Mouse (Mus musculus) embryo, embryonic 10.5 days (tissue): ENCODE results near the gene Gsdmc3.
"Not testable (repeated sequence)": the region's sequence is repeated elsewhere in the genome, so short reads cannot be mapped to it uniquely, and the experiment has no call there.

Experiments used
- DNase-seq: peaks from one replicate; pipeline ENCODE4 v3.0.0-alpha.2; 2015; ENCODE audit warnings: low spot score

The Gsdmc3 gene

DNA sequence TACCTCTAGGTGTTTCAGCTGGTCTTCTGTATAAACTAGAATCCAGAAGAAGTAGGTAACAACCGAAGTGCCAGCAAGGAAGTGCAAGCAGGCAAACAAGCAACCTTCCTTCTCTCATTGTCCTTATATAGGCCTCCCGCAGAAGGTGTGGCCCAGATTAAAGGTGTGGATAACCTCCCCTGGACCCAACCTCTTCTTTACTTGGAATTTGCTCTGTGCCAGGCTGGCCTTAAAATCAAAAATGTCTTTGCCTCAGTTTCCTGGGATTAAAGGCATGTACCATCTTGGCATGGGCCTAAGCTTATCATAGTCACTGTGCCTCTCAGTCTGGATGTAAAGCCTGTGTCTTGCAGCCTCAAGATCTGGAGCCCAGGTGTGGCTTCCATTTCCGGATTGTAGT lies at the start of gene Gsdmc3:
Gsdmc3 (minus strand) TSS at position 101 of the 400 bp plus-strand sequence.
- not testable (repeated sequence) for DNase-seq

- no peak for DNase-seq
These were observed 47.8 kb upstream of the Gsdmc3 start for GRCm38 (mm10) chr15:63926201-63926600.

DNA sequence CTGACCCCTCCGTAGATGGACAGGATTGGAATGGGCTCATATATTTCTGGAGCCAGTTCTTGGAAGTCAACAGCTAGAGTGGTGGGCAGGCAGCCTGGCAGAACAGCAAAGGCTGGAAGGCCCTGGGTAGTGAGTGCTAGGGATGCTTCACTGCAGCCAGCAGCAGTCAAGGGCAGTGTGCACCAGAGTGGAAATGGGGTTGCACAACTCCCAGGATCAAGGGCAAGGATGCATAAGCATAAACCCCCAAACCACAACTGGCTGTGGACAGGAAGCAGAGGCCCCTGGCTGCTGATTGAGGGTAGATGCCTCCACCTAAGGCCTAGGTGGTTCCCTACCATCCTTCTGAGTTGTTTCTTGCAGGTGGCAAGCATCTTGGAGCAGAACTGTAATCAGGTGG lies 46.1 kb upstream of the Gsdmc3 start:
- DNase-seq: no peak

DNA sequence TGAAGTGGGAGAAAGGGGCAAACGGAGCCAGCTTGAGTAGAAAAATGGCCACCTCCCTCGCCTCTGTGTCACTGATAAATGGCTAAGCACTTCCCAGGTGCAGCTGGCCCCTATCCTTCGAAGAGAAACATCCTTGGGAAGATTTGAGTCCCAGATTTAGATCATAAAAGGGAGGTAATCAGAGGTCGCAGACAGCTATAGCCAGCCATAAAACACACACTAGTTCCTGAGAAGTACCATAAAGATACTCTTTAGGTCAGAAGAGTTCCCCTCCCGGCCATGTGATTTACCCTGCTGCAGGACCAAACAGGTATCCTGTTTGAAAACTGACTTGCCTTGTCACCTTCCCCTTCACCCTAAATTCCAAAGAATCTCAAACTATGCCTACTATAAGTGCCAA lies 43.3 kb upstream of the Gsdmc3 start:
- not testable (repeated sequence) for DNase-seq

DNA sequence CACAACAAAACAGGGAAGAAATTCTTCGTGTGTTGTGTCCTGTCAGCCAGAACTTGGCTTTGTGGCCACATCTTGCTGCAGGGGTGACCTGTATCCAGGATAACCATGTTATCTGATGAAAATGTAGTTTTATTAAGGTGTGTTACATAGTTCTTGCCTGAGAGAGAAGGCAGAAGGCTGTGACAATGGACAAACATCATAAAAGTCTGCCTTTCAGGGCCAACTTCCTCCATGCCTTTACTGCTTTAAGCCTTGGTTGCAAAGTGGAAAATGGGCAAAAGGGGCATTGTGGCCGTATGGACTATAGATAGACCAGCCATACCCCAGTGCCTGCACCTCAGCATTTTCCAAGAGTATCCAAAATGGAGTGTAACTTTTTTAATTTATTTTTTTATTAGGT lies 41.4 kb upstream of the Gsdmc3 start:
- not testable (repeated sequence) for DNase-seq

- not testable (repeated sequence) for DNase-seq
These were observed 38.2 kb upstream of the Gsdmc3 start for GRCm38 (mm10) chr15:63916584-63916983.

- DNase-seq: not testable (repeated sequence)
These were observed 33.8 kb upstream of the Gsdmc3 start, which contains the start of gene Gsdmc4 for GRCm38 (mm10) chr15:63912197-63912596. TSS of gene Gsdmc4 (minus strand) at chr15:63912297.

DNA sequence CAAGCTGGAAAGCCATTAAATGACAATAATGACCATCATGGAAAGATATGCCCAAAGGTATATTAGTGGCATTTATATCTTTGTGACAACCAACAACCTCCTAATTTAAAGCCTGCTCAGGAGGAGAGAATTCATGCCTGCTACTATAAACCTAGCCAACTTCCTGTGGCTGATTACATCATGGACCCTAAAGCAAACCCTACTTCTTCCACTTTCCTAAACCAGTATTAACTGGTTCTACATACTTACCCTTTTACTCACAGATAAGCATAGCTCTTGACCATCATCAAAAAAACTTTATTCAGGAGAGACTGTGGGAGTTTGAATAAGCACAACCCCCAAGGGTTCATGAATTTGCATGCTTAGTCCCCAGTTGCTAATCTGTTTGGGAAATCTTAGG lies 31.5 kb upstream of the Gsdmc3 start:
- not testable (repeated sequence) for DNase-seq

- DNase-seq: peak; percentile 71
These were observed 17.4 kb upstream of the Gsdmc3 start for GRCm38 (mm10) chr15:63895560-63896353.

GRCm38 (mm10) chr15:63888440-63888839 lies 10.1 kb upstream of the Gsdmc3 start:
- DNase-seq: not testable (repeated sequence)

DNA sequence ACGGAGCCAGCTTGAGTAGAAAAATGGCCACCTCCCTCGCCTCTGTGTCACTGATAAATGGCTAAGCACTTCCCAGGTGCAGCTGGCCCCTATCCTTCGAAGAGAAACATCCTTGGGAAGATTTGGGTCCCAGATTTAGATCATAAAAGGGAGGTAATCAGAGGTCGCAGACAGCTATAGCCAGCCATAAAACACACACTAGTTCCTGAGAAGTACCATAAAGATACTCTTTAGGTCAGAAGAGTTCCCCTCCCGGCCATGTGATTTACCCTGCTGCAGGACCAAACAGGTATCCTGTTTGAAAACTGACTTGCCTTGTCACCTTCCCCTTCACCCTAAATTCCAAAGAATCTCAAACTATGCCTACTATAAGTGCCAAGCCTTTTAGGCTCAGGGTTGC lies 9.6 kb upstream of the Gsdmc3 start:
- not testable (repeated sequence) for DNase-seq

- not testable (repeated sequence) for DNase-seq
These were observed 2.2 kb downstream of the Gsdmc3 start for GRCm38 (mm10) chr15:63876160-63876559.

DNA sequence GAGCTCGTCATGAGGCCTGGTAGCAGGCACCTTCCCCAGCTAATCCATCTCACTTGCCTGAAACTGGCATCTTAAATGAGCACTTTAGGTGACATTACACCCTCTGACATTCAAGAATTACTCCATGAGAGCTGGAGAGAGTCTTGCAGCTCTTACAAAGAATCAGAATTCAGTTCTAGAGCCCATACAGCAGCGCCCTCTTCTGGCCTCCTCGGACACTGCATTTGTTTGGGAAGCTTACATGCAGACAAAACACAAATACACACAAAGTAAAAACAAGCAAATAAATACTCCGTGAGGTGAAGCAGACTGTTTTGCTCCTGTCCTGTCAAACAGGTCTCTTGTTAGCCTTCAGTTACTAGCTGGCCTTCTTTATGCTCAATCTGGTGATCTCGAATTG lies 16.4 kb downstream of the Gsdmc3 start:
- DNase-seq: peak; percentile 71
